Mouse (Mus musculus): ENCODE measurements around the gene Nphs2.
"Not testable (repeated sequence)": the region's sequence is repeated elsewhere in the genome, so short reads cannot be mapped to it uniquely, and the experiment has no call there.

The Nphs2 gene

DNA sequence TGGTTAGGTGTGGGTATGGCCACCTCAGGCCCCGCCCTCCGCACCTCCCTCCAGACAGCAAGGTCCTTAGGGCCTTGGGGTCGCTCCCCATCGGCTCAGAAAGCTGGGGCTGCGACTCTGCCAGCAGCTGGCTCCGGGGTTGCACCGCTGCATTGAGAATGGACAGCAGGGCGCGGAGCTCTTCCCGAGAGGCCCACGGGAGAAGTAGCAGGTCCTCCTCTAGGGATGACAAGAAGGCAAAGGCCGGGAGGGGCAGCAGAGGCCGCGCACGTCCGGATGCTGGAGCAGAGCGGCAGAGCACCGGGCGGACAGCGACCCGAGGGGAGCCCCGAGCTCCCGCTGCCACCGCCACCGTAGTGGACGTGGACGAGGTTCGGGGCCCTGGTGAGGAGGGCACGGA, at the start of gene Nphs2:
Gene Nphs2 (plus strand): TSS at position 98 of the 400 bp plus-strand sequence.
- in situ Hi-C loops (cut with MboI, MseI): no loop called here

DNA sequence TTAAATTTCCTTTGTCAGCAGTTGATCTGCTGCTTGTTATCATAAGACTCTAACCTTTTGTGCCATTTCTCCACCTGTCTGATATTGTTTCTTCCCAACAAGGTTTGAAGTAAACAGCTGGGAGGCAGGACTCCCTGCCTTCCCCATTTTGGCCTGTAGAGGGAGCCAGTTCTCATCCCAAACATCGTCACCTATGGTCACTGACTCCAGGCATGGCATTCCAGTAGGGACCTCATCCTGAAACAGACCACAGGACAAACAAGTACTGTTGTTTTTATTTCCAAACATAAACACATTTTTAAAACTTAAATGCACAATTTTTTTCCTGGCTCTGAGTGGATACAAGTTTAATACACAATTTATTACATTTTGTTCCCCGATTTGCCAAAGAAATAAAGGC, 47.2 kb upstream of the Nphs2 start:
- in situ Hi-C loops (cut with MboI, MseI): no loop called here

DNA sequence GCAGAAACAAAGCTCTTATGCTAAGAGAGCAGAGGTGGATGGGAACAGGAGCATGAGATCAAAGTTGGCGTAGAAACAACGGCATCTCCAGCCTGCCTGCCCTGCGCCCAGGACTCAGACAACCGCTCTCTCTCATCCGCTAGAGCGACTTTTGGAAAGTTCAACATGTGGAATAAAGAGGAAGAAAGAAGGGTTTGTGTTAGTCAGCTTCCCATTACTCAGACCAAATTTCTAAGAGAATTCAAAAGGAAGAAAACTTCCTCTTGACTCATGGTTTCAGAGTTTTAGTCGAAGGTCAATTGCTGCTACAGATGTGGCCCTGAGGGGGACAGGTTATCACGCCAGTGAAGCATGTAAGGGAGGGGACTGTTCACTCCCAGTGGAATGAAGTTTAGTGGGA, 46.6 kb upstream of the Nphs2 start:
- in situ Hi-C loops (cut with MboI, MseI): no loop called here

DNA sequence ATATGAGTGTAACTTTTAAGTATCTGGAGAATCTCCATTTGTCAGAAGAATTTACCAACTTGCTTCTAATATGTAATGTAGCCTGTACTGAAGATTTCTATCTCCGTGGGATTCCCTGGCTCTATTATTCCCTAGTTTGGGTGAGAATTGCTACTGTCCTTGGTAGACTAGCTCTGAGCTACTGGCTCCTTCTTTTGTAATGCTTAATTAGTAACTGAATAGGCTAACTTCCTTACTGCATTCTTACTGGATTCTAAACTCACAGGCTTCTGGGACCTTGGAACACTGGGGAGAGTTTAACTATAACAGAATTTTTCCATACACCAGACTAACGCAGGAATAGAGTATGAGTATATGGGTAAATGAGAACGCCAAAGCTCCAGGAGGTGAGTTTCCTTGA, 42.0 kb upstream of the Nphs2 start:
- in situ Hi-C loops (cut with MboI, MseI): not testable (repeated sequence)

DNA sequence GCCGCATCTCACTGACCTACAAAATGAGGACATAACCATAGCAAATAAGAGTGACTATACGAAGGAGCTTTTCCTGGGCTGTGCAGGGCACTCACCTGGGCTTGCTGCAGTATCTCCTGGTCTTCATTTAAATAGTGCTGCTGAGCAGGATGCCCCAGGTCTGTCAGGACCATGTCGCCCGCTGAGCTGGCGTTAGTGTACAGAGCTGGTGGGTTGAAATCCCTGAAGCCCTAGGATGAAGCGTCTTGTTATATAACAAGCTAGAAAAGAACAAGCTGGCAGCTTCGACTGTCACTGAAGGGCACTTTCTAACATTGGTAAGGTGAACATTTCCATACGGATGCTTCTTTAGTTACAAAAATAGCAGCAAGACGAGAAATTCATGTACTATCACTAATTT, 40.1 kb upstream of the Nphs2 start:
- in situ Hi-C loops (cut with MboI, MseI): no loop called here

DNA sequence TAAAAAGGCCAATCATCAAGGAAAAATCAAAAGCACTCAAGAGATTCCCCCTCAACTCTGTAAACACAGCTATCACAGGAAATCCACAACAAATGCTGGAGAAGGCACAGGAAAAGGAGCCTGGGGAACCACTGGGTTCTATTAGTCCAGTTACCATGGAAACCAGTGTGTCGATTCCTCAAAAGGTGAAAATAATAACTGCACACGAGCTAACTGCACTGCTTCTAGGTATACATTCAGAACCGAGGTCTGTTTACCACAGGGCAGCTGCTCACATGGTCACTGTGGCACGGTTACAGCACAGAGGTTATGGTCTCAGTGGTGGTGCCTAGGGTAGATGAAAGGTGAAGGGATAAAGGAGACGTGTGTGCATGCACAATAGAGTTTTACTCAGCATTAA, 38.9 kb upstream of the Nphs2 start:
- in situ Hi-C loops (cut with MboI, MseI): no loop called here

DNA sequence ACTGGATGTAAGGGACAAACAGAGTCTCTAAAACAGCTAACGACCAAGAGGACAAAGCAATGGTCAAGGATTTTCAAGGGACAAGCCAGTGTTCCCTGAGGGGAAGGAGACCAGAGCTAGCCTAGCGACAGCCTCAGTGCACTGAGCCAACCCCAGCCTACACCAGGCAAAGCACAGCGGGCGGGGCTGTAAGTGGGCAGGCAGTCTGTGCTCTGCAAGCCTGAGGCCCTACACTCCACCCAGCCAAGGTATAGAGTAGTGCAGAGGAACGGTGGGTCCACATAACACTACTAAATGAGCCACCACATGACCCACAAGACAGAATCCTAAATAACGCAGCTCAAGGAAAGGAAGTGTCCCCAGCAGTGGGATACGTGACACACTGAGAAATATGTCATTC, 36.9 kb upstream of the Nphs2 start:
- in situ Hi-C loops (cut with MboI, MseI): no loop called here

DNA sequence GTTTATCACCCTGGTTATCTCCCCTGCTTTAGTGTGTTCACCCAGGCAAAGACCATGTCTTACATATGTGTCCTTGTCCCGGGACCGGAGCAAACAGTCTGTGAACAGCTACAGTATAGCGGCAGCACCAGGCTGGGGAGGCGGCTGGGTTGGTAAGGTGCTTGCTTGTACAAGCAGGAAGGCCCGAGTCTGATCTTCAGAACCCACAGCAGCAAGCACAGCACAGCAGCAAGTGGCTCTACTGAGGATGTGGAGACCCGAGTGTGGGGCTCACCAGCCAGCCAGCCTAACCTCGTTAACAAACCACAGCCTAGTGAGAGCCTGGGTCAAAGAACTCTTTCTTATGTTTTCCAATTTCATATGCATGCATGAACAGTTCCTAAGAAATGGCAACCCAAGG, 30.4 kb upstream of the Nphs2 start:
- in situ Hi-C loops (cut with MboI, MseI): loop anchor here (10.0 to 25.0 kb wide), 2 partner anchors 1505 to 1507 kb away; no protein-coding TSS in a partner anchor

DNA sequence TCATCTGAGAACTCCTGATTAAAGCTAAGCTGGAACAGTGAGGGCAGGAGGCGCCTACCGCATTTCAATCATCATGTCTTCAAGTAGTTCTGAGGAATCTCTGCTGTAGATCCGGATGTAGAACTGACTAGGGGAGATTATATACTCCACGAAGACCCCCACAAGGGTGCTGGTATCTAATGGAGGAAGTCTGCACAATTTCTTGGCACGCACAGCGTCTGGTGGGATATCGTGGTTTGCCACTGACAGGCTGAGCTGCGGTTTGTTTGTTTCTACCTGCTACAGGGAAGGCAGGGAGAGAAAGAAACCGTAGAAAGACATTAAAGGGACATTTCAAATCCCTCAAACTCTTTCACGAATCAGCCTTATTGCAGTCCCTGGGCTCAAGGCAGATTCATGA, 26.3 kb upstream of the Nphs2 start:
- in situ Hi-C loops (cut with MboI, MseI): loop anchor here (10.0 to 25.0 kb wide), 2 partner anchors 1501 to 1503 kb away; no protein-coding TSS in a partner anchor

DNA sequence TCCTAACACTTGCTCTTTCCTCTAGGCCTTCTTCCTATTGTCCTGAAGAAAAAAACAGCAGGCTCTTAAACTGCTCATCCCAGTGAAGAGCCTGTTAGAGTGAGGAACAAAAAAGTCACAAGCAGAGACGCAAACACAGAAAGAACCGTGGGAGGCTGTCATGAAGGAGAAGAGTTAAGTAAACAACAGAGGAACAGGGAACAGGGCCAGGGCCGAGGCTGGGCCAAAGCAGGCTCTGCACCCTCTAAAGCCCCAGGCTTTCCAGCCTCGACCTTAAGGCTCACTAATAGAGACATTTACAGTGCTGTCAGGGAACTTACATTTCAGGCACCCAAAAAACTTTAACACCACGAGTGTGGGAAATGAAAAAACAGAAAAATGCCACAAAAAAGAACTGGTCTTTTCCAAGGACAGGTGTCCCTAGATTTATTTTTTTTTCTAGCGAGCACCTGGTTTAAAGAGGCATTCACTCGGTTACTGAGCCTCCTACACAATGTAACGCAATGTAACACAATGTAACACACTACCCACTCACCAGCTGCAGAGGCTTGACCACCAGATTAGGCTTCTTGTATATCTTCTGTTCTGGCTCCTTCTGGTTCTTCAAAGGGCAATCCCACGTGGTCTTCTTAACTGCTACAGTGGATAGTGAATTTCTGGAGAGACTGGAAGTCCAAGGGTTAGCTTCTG, 25.5 kb upstream of the Nphs2 start:
- in situ Hi-C loops (cut with MboI, MseI): loop anchor here (10.0 to 25.0 kb wide), 2 partner anchors 1500 to 1502 kb away; no protein-coding TSS in a partner anchor

DNA sequence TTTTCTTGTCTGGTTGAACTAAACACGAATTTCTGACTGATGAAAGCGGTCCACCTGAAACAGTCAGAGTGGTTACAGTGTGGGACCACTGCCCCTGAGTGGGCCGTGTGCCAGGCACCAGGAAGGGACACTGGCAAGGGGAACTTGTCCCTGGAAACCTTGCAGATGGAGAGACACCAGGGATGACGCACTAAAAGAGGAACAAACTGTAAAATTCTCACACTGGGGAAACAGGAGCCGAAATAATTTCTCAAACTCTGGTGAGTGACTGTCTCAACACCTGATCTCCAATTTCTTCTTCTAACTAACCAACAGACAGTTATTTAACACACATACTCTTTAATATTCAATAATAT, 25.0 kb upstream of the Nphs2 start:
- in situ Hi-C loops (cut with MboI, MseI): loop anchor here (10.0 to 25.0 kb wide), 2 partner anchors 1499 to 1502 kb away; no protein-coding TSS in a partner anchor

DNA sequence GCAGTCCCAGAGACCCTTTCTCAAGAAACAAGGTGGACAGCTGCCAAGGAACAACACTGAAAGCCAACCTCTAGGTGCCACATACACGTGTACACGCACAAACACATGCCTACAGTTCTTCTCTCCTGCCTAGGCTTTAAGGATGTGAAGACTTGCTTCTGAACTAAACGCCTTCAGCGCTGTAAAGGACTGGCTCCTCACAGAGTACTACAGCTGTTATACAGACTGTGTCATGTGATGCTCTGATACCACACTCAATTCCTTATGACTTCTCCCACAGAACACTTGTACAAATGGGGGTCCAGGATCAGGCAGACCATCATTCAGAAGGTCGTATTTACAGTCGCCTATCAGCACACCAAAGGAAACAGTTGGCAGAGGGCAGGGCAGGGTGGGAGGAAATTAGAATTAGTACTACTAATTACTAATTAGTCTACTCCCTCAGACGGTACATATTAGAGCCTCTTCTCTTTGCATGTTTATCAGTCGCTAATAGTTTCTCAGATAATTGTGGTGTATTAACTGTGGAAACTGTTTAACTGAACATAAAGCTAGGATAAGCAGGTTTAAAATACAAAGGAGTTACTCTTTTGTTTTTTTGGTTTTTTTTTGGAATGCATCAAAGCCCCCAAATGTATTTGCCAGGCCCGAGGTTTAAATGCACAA, 21.8 kb upstream of the Nphs2 start:
- in situ Hi-C loops (cut with MboI, MseI): loop anchor here (10.0 to 25.0 kb wide), 2 partner anchors 1496 to 1499 kb away; no protein-coding TSS in a partner anchor

DNA sequence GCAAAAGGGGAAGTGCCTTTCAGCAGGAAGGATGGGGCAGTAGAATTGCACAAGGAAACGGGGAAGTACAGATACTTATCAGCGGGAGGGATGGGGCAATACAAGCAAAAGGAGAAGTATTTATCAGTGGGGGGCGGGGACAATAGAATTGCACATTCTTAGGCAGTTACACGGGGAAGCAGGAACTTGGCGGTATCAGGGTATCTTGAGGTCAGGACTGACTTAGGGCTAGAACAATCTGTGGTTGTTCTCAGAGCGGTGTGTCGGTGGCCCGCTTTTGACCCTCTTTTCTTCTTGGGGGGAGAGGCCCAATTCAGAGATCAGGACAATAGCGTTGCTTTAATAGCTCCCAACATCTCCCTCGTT, 21.3 kb upstream of the Nphs2 start:
- in situ Hi-C loops (cut with MboI, MseI): loop anchor here (10.0 to 25.0 kb wide), 2 partner anchors 1496 to 1498 kb away; no protein-coding TSS in a partner anchor

DNA sequence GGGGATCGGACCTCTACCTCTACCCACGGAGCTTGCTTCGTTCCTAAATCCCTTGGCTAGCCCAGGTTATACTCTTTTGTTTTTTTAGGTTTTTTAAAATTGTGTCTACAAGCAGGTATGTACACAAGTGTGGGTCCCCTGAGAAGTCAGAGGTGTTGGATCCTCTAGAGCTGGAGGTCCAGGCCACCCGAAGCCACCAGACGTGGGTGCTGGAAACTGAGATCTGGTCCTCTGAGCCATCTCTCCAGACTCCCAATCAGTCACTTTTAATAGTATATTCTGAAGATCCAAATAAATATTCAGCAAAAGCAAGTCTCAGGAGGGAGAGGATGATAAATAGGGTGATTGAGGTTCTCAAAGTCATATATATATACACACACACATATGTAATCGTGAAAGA, 20.5 kb upstream of the Nphs2 start:
- in situ Hi-C loops (cut with MboI, MseI): loop anchor here in 1 of 2 experiments (25.0 kb wide), 1 partner anchor 1497 kb away; no protein-coding TSS in a partner anchor

DNA sequence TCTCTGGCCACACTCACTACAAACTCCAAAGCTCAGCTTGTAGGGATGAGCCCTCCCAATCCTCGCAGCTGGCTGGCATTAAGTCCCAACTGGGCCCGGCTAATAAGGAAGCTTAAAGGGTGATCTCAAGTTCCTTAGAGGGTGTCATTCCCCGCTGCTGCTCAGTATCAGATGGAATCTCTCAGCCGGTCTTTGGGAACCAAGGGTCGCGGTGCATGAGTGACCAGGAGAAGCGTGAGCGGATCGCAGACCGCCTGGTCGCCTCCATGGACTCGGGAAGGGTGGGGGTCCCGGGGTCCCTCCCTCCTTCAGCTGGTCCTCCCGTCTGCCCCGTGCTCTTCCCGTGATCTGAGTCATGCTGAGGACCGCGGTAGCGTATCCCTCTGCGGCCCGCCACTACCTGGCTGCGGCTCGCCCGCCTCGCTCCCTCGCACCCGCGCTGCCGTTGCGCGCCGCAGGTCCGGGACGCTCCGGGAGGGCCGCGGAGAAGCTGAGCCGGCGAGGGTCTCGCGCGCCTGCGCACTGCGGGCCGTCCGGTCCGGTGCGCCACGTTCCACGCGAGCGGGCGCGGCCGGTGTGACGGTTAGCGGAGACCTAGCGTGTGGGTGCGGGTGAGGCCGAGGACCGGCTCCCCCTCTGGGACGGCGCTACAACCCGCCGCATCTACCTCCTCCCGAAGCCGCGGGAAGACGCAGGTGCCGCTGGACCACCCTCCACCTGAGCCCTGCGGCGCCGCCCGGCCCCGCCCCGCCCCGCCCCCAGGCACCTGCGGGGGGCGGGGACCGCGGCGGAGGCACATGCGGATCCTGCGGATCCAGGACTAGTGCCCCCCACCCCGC, 7.4 kb upstream of the Nphs2 start, which contains the start of gene Tdrd5:
Gene Tdrd5 (minus strand): TSS at position 754 of the 839 bp plus-strand sequence.
- in situ Hi-C loops (cut with MboI, MseI): no loop called here

DNA sequence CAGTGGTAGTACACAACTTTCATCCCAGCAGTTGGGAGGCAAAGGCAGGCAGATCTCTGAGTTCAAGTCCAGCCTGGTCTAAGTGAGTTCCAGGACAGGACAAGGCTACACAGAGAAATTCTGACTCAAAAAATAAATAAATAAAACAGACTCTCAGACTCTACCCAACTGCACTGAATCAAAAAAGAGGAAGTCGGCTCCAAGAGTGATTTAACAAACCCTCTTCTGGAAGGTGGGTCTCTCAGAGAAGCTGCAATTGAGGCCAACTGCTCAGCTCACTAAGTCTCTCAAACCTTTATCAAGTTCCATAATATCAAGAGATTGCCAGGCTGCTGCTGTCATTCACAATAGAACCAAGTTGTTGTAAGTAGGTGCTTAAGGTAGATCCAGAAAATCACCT, 1.9 kb upstream of the Nphs2 start:
- in situ Hi-C loops (cut with MboI, MseI): no loop called here

DNA sequence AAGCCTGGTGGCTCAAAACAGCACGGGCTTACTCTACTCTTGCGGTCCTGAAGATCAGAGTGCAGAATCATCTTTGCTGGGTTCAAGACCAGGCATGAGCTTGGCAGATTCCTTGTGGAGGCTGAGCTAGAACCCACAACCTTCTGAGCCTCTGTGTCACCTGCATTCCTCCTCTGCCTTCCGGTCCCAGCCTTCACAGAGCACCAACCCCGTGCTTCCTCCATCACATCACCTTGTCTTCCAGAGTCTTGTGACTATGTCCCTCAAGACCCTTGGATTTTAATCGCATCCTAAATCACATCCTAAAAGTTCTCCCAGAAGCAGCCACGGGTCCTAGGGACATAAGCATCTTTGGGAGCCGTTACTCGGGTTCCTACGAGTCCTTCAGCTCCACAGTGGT, 12.6 kb downstream of the Nphs2 start:
- in situ Hi-C loops (cut with MboI, MseI): no loop called here

DNA sequence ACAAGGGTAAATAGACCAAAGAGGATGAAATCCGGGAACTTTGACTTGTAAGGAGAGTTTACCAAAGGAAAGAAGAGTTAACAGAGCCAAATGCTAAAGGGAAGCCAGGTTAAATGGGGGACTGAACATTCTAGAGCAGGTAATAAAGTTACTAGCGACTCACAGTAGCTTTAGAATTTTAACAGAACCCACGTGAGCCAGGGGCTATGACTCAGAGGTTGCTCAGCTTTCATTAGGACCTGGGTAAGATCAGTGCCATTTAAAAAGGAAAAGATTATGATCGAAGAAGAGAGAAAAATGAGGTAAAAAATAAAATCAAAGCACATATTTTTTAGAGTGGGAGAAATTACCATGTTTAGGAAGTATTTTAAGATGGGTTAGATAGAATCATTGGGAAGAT, 30.3 kb downstream of the Nphs2 start:
- in situ Hi-C loops (cut with MboI, MseI): no loop called here

DNA sequence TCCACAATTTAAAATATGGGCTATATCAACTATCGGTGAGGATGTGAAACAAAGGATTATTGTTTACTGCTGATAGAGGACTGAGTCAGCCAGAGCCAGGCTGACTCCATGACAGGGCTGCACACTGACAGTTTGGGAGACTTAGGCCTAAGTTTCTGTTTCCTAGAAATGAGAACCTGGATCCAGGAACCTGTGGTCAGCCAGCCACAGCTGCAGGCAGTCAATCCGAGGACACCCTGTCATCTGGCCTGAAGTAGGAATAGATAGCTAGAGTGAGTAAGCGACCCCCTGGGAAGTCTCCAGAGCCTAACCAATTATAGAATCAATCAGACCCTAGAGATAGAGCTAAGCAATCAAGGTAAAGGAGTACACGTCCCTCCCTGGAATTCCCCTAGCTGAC, 33.9 kb downstream of the Nphs2 start:
- in situ Hi-C loops (cut with MboI, MseI): no loop called here

DNA sequence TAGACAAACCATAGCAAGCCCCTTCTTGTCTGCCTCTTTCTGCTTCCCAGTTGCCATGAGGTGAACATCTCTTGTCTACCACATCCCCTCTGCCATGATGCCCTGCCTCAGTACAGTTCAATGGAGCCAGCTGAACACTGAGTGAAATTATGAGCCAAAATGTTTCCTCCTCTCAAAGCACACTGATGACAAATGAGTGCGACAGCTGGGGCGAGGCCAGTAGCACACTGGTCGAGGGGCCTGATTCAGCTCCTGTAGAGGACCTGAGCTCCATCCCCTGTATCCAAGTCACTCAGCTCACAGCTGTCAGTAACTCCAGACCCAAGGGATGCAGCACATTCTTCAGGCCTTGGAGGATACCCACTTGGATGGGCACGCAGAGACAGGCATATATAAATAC, 35.1 kb downstream of the Nphs2 start:
- in situ Hi-C loops (cut with MboI, MseI): no loop called here

DNA sequence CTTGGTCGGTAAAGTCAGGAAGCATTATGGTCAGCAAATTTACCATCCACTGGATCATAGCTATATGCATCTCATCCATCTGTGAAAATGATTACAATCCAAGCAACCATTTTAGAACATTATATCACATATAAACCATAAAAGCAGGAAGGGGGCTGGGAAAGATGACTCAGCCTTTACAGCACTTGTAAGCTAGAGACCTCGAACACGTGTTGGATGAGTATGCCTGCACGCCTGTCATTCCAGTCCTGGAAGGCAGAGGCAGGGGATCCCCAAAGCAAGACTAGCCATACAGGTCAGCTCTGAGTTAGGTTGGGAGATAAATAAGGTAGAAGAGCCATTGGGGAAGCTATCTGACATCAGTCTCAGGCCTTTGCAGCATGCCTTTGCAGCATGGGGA, 38.5 kb downstream of the Nphs2 start:
- in situ Hi-C loops (cut with MboI, MseI): no loop called here

DNA sequence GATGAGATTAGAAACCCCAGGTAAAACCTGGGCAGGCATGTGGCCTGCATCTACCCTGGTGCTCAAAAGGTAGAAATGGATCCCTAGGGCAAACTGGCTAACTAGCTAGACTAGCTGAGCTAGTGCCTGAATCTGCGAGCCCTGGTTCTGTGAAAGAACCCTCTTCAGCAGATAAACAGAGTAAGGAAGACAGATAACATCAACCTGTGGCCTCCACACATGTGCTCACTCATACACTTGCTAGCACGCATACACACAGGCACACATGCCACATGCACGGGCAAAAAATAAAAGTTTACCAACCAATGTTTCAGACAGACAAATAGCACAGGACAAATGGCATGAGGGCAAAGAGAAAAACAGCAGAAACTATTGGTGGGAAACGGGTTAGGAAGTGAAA, 39.9 kb downstream of the Nphs2 start:
- in situ Hi-C loops (cut with MboI, MseI): loop anchor here in 1 of 2 experiments (5.0 kb wide), 1 partner anchor 47 kb away; no protein-coding TSS in a partner anchor

Data from T-helper 17 cell (primary cell).